Mouse (Mus musculus): Measurements from ENCODE around the gene Vav3. TPM values are rescaled to one million over a fixed set of nuclear protein-coding genes. Genes with fewer than 3 reads are reported as not detected.
A peak's percentile ranks its signal among the peaks of the same experiment; 100 is the strongest.

Gene Vav3
- polyA plus RNA-seq, 1 experiment from 2014 or later = 3.4 TPM

- peak; percentile 46 for ATAC-seq (ENCODE audit: insufficient read depth)
- Histone ChIP-seq H3K9ac (no peak overlapping the region), H3K4me3 (replicated peaks) (no peak overlapping the region), H3K4me1 (replicated peaks) (peaks cover 20% of the 10 kb centered on the region), H3K27ac (replicated peaks) (peak overlapping the region; percentile 84), H3K4me2 (peak overlapping the region; percentile 49), H3K9me3 (replicated peaks) (no peaks in the 10 kb centered on the region), H3K36me3 (replicated peaks) (no peaks in the 10 kb centered on the region), H3K27me3 (no peaks in the 10 kb centered on the region)
- 51% methylated on average over 4 of the region's 4 CpGs for WGBS (ENCODE audit: insufficient replicate concordance)
Measured at GRCm38 (mm10) chr3:109378278-109378677, 37.8 kb downstream of the Vav3 start.

DNA sequence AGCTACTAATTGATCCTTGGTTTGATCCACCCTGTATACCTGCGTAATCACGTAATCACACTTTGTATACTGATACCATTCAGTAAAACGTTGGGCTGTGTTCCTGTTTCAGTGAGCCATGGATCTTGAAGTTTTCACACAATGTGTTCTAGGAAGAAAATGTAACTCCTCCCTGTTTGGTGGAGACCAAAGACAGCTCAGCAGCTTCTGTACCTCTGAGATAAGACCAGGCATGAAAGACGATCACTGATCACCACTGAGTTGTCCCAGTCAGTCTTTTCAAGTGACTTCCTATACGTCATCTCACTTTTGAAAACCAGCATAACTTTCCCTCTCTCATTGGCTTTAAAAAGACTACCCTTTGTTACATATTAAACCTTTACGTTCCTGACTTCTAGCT lies 38.2 kb downstream of the Vav3 start:
- WGBS (ENCODE audit: insufficient replicate concordance) = 16% methylated on average over 6 of the region's 6 CpGs
- Histone ChIP-seq H3K4me2 (peak overlapping the region; percentile 49), H3K4me1 (replicated peaks) (peaks cover 20% of the 10 kb centered on the region), H3K9me3 (replicated peaks) (no peaks in the 10 kb centered on the region), H3K36me3 (replicated peaks) (no peaks in the 10 kb centered on the region), H3K27me3 (no peaks in the 10 kb centered on the region), H3K4me3 (replicated peaks) (no peak overlapping the region), H3K27ac (replicated peaks) (peak overlapping the region; percentile 84), H3K9ac (no peak overlapping the region)
- peak; percentile 97 for ATAC-seq (ENCODE audit: insufficient read depth)

- H3K27me3 ChIP-seq = no peaks in the 10 kb centered on the region
- H3K9ac ChIP-seq = no peak overlapping the region
- H3K4me3 ChIP-seq (replicated peaks) = no peak overlapping the region
- WGBS (ENCODE audit: insufficient replicate concordance) = 76% methylated on average over 10 of the region's 10 CpGs
- H3K9me3 ChIP-seq (replicated peaks) = no peaks in the 10 kb centered on the region
- H3K36me3 ChIP-seq (replicated peaks) = no peaks in the 10 kb centered on the region
- H3K4me1 ChIP-seq (replicated peaks) = no peaks in the 10 kb centered on the region
- ATAC-seq (ENCODE audit: insufficient read depth) = no peak
- no peak overlapping the region for H3K27ac ChIP-seq (replicated peaks)
- no peak overlapping the region for H3K4me2 ChIP-seq
Measured at GRCm38 (mm10) chr3:109388730-109389129, 48.3 kb downstream of the Vav3 start.

DNA sequence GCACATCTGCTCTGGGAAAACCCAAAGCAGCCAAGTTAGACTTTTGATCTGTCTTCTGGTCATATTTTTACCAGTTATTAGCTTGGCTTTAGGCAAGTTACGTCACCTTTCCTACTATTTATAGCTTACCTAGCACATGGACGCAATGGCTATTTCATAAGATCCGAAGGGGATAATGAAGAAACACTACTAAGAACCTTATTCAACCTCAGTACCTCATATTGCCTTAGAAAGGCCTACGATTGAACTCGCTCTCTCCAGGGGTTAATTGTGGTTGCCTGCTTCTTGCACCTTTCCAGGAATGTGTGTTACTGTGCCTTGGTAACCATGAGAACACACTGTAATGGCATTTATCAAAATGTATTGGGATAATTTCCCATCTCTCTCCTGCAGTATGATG lies 61.1 kb downstream of the Vav3 start:
- H3K4me2 ChIP-seq = no peak overlapping the region
- H3K9ac ChIP-seq = no peak overlapping the region
- no peak overlapping the region for H3K4me3 ChIP-seq (replicated peaks)
- no peaks in the 10 kb centered on the region for H3K9me3 ChIP-seq (replicated peaks)
- ATAC-seq (ENCODE audit: insufficient read depth) = no peak
- no peaks in the 10 kb centered on the region for H3K36me3 ChIP-seq (replicated peaks)
- 70% methylated on average over 5 of the region's 5 CpGs for WGBS (ENCODE audit: insufficient replicate concordance)
- H3K27ac ChIP-seq (replicated peaks) = no peak overlapping the region
- no peaks in the 10 kb centered on the region for H3K4me1 ChIP-seq (replicated peaks)
- H3K27me3 ChIP-seq = no peaks in the 10 kb centered on the region

- Histone ChIP-seq H3K27me3 (no peaks in the 10 kb centered on the region), H3K36me3 (replicated peaks) (no peaks in the 10 kb centered on the region), H3K4me3 (replicated peaks) (no peak overlapping the region), H3K4me2 (no peak overlapping the region), H3K4me1 (replicated peaks) (no peaks in the 10 kb centered on the region), H3K9ac (no peak overlapping the region), H3K9me3 (replicated peaks) (no peaks in the 10 kb centered on the region), H3K27ac (replicated peaks) (no peak overlapping the region)
- WGBS (ENCODE audit: insufficient replicate concordance) = 55% methylated on average over 3 of the region's 3 CpGs
- no peak for ATAC-seq (ENCODE audit: insufficient read depth)
Measured at GRCm38 (mm10) chr3:109411294-109411693, 70.8 kb downstream of the Vav3 start.

- Histone ChIP-seq H3K27ac (replicated peaks) (no peak overlapping the region), H3K9me3 (replicated peaks) (no peaks in the 10 kb centered on the region), H3K9ac (no peak overlapping the region), H3K36me3 (replicated peaks) (no peaks in the 10 kb centered on the region), H3K4me1 (replicated peaks) (no peaks in the 10 kb centered on the region), H3K4me2 (no peak overlapping the region), H3K27me3 (no peaks in the 10 kb centered on the region), H3K4me3 (replicated peaks) (no peak overlapping the region)
- no peak for ATAC-seq (ENCODE audit: insufficient read depth)
- WGBS (ENCODE audit: insufficient replicate concordance) = 62% methylated on average over 3 of the region's 3 CpGs
Measured at GRCm38 (mm10) chr3:109420403-109420802, 80.0 kb downstream of the Vav3 start.

DNA sequence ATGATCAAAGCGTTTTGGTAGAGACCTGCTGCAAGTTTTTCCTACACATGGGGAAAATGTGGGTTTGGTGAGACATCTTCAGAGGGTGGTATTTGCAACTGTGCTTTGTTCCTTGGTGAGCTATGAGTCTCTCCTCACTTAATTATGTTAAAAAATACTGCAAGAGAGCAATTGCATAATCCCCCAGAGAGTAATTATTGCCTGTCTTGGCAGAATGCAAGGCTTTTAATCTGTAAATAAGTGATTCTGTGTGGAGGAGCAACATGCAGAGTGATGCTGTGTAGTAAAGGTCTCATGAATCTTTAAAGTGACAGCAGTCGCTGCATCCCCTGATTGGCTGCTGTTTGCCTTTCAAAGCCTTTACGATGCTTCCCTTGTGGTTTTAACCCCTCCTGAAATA lies 80.6 kb downstream of the Vav3 start:
- no peak overlapping the region for H3K9ac ChIP-seq
- H3K36me3 ChIP-seq (replicated peaks) = no peaks in the 10 kb centered on the region
- no peak overlapping the region for H3K4me3 ChIP-seq (replicated peaks)
- WGBS (ENCODE audit: insufficient replicate concordance) = 37% methylated on average over 3 of the region's 3 CpGs
- no peak overlapping the region for H3K4me2 ChIP-seq
- no peak for ATAC-seq (ENCODE audit: insufficient read depth)
- no peaks in the 10 kb centered on the region for H3K9me3 ChIP-seq (replicated peaks)
- no peak overlapping the region for H3K27ac ChIP-seq (replicated peaks)
- H3K4me1 ChIP-seq (replicated peaks) = no peaks in the 10 kb centered on the region
- no peaks in the 10 kb centered on the region for H3K27me3 ChIP-seq

- no peak overlapping the region for H3K4me2 ChIP-seq
- no peak for ATAC-seq (ENCODE audit: insufficient read depth)
- no peaks in the 10 kb centered on the region for H3K36me3 ChIP-seq (replicated peaks)
- no peak overlapping the region for H3K4me3 ChIP-seq (replicated peaks)
- H3K4me1 ChIP-seq (replicated peaks) = no peaks in the 10 kb centered on the region
- H3K9me3 ChIP-seq (replicated peaks) = no peaks in the 10 kb centered on the region
- no peak overlapping the region for H3K9ac ChIP-seq
- WGBS (ENCODE audit: insufficient replicate concordance) = 71% methylated on average over 5 of the region's 5 CpGs
- H3K27me3 ChIP-seq = no peaks in the 10 kb centered on the region
- H3K27ac ChIP-seq (replicated peaks) = no peak overlapping the region
Measured at GRCm38 (mm10) chr3:109423440-109424079, 83.1 kb downstream of the Vav3 start.

DNA sequence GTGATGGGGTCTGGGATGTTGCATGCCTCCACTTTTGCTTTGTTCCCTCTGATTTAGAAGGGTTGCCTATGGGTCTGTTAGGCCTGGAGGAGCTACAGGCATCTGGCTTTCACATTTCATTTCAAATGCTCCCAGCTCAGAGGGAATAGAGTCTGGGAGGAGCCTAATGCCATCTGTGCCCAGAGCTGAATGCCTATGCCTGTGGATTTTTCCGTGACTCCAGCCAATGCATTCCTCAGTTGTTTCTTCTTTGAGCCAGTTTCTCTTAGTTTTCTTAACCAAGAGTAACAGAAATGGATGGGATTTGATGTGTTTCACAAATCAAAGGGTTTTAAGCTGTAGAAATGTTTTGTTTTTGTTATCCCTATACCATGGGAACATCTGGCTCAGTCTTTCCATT lies 90.8 kb downstream of the Vav3 start:
- H3K4me3 ChIP-seq (replicated peaks) = no peak overlapping the region

DNA sequence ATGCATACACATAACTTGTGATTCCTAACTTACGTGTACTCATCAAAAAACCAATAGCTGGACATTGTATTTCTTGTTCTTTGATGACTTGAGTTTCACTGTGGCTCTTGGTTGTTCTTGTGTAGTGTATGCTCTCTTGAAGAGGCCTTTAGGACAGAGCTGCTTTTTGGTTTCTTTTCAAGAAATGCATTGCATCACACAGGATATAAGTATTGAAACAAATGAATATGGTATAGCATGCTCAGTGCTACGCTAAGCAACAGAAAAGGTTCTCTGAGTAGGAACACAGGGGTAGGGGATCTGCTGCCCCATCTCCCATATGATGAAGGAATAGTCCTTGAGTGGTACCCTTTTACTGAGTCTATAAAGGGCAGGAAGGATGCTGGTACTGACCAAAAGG lies 98.1 kb downstream of the Vav3 start:
- Histone ChIP-seq H3K27ac (replicated peaks) (no peak overlapping the region), H3K4me1 (replicated peaks) (no peaks in the 10 kb centered on the region), H3K4me2 (no peak overlapping the region), H3K36me3 (replicated peaks) (no peaks in the 10 kb centered on the region), H3K9me3 (replicated peaks) (no peaks in the 10 kb centered on the region), H3K27me3 (no peaks in the 10 kb centered on the region), H3K9ac (no peak overlapping the region), H3K4me3 (replicated peaks) (no peak overlapping the region)
- WGBS (ENCODE audit: insufficient replicate concordance) = 52% methylated on average over 2 of the region's 2 CpGs
- no peak for ATAC-seq (ENCODE audit: insufficient read depth)

More for the DNA sequence above, 90.8 kb downstream of the Vav3 start:
- H3K27me3 ChIP-seq = no peaks in the 10 kb centered on the region
- H3K9me3 ChIP-seq (replicated peaks) = no peaks in the 10 kb centered on the region
- no peaks in the 10 kb centered on the region for H3K36me3 ChIP-seq (replicated peaks)
- H3K27ac ChIP-seq (replicated peaks) = no peak overlapping the region
- H3K4me2 ChIP-seq = no peak overlapping the region
- 69% methylated on average over 1 of the region's 1 CpGs for WGBS (ENCODE audit: insufficient replicate concordance)
- no peak overlapping the region for H3K9ac ChIP-seq
- no peak for ATAC-seq (ENCODE audit: insufficient read depth)
- H3K4me1 ChIP-seq (replicated peaks) = no peaks in the 10 kb centered on the region

DNA sequence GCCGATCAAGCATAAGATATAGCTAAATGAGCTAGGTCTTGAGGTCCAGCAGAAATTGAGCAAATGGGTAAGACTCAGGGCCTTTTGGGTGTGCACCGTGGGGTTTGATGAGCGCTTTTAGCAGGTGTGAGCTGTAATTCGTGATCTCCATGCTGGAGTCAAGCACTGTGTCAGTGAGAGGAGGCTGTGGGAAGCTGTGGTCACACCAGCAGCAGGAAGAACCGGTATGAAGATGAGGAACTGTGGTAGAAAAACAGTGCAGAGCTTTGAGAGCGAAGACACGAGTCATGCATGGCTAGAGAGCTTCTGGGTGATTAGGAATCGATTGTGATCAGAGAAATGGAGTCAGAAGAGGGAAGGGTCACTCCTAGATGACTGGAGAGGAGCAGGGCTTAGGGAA lies 98.8 kb downstream of the Vav3 start:
- Histone ChIP-seq H3K4me3 (replicated peaks) (no peak overlapping the region), H3K36me3 (replicated peaks) (no peaks in the 10 kb centered on the region), H3K9me3 (replicated peaks) (no peaks in the 10 kb centered on the region), H3K27me3 (no peaks in the 10 kb centered on the region), H3K9ac (no peak overlapping the region), H3K4me1 (replicated peaks) (no peaks in the 10 kb centered on the region), H3K4me2 (0 out of 2 replicates have a peak overlapping the region, but pooled peaks have one; percentile 15), H3K27ac (replicated peaks) (no peak overlapping the region)
- no peak for ATAC-seq (ENCODE audit: insufficient read depth)
- WGBS (ENCODE audit: insufficient replicate concordance) = 27% methylated on average over 8 of the region's 8 CpGs

GRCm38 (mm10) chr3:109440001-109440400 lies 99.5 kb downstream of the Vav3 start:
- Histone ChIP-seq H3K4me3 (replicated peaks) (no peak overlapping the region), H3K27ac (replicated peaks) (no peak overlapping the region), H3K36me3 (replicated peaks) (no peaks in the 10 kb centered on the region), H3K27me3 (no peaks in the 10 kb centered on the region), H3K9me3 (replicated peaks) (no peaks in the 10 kb centered on the region), H3K9ac (no peak overlapping the region), H3K4me2 (no peak overlapping the region), H3K4me1 (replicated peaks) (no peaks in the 10 kb centered on the region)
- ATAC-seq (ENCODE audit: insufficient read depth) = no peak
- WGBS (ENCODE audit: insufficient replicate concordance) = 68% methylated on average over 6 of the region's 6 CpGs
